Mouse (Mus musculus) intestine, embryonic 14.5 days (tissue): ENCODE measurements around the gene Shld2. TPM values are rescaled to one million over a fixed set of nuclear protein-coding genes. Genes with fewer than 3 reads are reported as not detected.
"Not testable (repeated sequence)": the region's sequence is repeated elsewhere in the genome, so short reads cannot be mapped to it uniquely, and the experiment has no call there.

Experiments used
- ATAC-seq: fragments of 200-750 bp; cut with Nextera tagmentation; replicated peaks from 2 replicates; pipeline ENCODE4 v1.8.0; 2017; ENCODE audit warnings: low read depth, moderate number of reproducible peaks, moderate TSS enrichment, moderate library complexity; ENCODE audit not compliant: low FRiP score, low TSS enrichment
- DNase-seq: peaks from one replicate; pipeline ENCODE4 v3.0.0-alpha.2; 2018; ENCODE audit warnings: low spot score
- H3K27ac ChIP-seq: fragments of 300-500 bp; sonication (generic); 2 replicates; pipeline ENCODE4 v1.5.1; 2014; ENCODE audit warnings: low read depth, mild to moderate bottlenecking, control low read depth
- H3K27me3 ChIP-seq: fragments of 300-500 bp; sonication (generic); replicated peaks from 2 replicates; pipeline ENCODE4 v1.6.1; 2014; ENCODE audit warnings: low read length, control low read depth; ENCODE audit not compliant: control insufficient read depth, insufficient read depth
- H3K36me3 ChIP-seq: fragments of 300-500 bp; sonication (generic); 2 replicates; pipeline ENCODE4 v1.6.1; 2014; ENCODE audit warnings: low read length, control low read depth; ENCODE audit not compliant: control insufficient read depth, insufficient read depth
- H3K4me1 ChIP-seq: fragments of 300-500 bp; sonication (generic); replicated peaks from 2 replicates; pipeline ENCODE4 v1.6.1; 2014; ENCODE audit warnings: low read length, control low read depth, mixed read lengths; ENCODE audit not compliant: control insufficient read depth, insufficient read depth
- H3K4me2 ChIP-seq: fragments of 300-500 bp; sonication (generic); 2 replicates; pipeline ENCODE4 v1.6.1; 2014; ENCODE audit warnings: low read length
- H3K4me3 ChIP-seq: fragments of 300-500 bp; sonication (generic); 2 replicates; pipeline ENCODE4 v1.5.1; 2014; ENCODE audit warnings: low read depth, low read length, control low read depth, mixed read lengths
- H3K9ac ChIP-seq: fragments of 300-500 bp; sonication (generic); 2 replicates; pipeline ENCODE4 v1.6.1; 2014; ENCODE audit warnings: mild to moderate bottlenecking, low read length
- H3K9me3 ChIP-seq: fragments of 300-500 bp; sonication (generic); 2 replicates; pipeline ENCODE4 v1.6.1; 2016; ENCODE audit warnings: low read length, control low read depth; ENCODE audit not compliant: control insufficient read depth
- WGBS: fragments of 180-500 bp; shearing (Covaris S2); extraction: QIAGEN DNeasy Blood & Tissue Kit; methylation state at CpG from one replicate; pipeline ENCODE4 v1.1.7; 2014; 5-methylcytosine and 5-hydroxymethylcytosine counted together
- polyA plus RNA-seq: library from polyadenylated mRNA; unstranded; fragments of >200 nt; fragmentation: Nextera tagmentation; extraction: Ambion mirVana; gene quantifications from 2 replicates; pipeline ENCODE4 v1.2.1, GENCODE M21; 2014

Gene Shld2
- polyA plus RNA-seq, 1 experiment from 2014 or later, result 11.0 TPM

GRCm38 (mm10) chr14:34288396-34288795 lies 21.9 kb downstream of the Shld2 start:
- Histone ChIP-seq H3K36me3 (no peaks in the 10 kb centered on the region), H3K4me3 (no peak overlapping the region), H3K9ac (no peak overlapping the region), H3K27ac (no peak overlapping the region), H3K4me2 (no peak overlapping the region), H3K27me3 (no peaks in the 10 kb centered on the region), H3K4me1 (no peaks in the 10 kb centered on the region), H3K9me3 (no peaks in the 10 kb centered on the region)
- 52% methylated on average over 2 of the region's 2 CpGs for WGBS
- no peak for ATAC-seq
- DNase-seq, result no peak

DNA sequence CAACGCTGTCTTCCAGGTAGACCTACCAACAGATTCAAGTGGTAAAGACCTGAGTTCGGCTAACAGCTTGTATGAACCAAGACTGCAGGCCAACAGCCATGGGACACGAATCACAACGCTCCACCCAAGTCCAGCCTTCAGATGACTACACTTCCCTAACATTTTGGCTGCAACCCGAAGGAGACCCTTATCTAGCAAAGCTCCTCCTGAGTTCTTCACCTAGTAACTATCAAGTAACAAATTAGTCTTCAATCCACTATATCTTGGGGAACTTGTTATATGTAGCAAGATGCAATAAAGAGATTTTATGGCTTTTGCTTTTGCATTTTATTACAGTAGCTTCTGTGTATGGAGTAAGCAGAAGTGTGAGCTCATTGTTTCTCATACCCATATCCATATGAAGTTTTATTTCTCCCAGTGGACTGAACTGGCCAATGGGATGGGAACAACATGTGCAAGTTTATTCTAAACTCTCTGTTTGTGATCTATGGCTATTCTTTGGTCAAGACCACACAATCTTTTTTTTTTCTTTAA lies 28.5 kb downstream of the Shld2 start:
- no peaks in the 10 kb centered on the region for H3K36me3 ChIP-seq
- H3K27ac ChIP-seq, result no peak overlapping the region
- no peaks in the 10 kb centered on the region for H3K4me1 ChIP-seq
- H3K9ac ChIP-seq, result no peak overlapping the region
- DNase-seq (no peak), ATAC-seq (no peak)
- 83% methylated on average over 5 of the region's 5 CpGs for WGBS
- H3K27me3 ChIP-seq, result no peaks in the 10 kb centered on the region
- no peaks in the 10 kb centered on the region for H3K9me3 ChIP-seq
- no peak overlapping the region for H3K4me2 ChIP-seq
- H3K4me3 ChIP-seq, result no peak overlapping the region

GRCm38 (mm10) chr14:34280798-34281197 lies 29.5 kb downstream of the Shld2 start:
- no peaks in the 10 kb centered on the region for H3K4me1 ChIP-seq
- H3K27me3 ChIP-seq, result no peaks in the 10 kb centered on the region
- H3K4me3 ChIP-seq, result no peak overlapping the region
- DNase-seq (no peak), ATAC-seq (no peak)
- H3K9me3 ChIP-seq, result no peaks in the 10 kb centered on the region
- H3K36me3 ChIP-seq, result no peaks in the 10 kb centered on the region
- 85% methylated on average over 2 of the region's 2 CpGs for WGBS
- H3K27ac ChIP-seq, result no peak overlapping the region
- no peak overlapping the region for H3K9ac ChIP-seq
- no peak overlapping the region for H3K4me2 ChIP-seq

GRCm38 (mm10) chr14:34279726-34280125 lies 30.6 kb downstream of the Shld2 start:
- H3K27me3 ChIP-seq, result no peaks in the 10 kb centered on the region
- no peak overlapping the region for H3K27ac ChIP-seq
- H3K4me2 ChIP-seq, result no peak overlapping the region
- no peak overlapping the region for H3K9ac ChIP-seq
- 87% methylated on average over 4 of the region's 4 CpGs for WGBS
- no peaks in the 10 kb centered on the region for H3K36me3 ChIP-seq
- no peaks in the 10 kb centered on the region for H3K4me1 ChIP-seq
- no peaks in the 10 kb centered on the region for H3K9me3 ChIP-seq
- no peak overlapping the region for H3K4me3 ChIP-seq
- DNase-seq (no peak), ATAC-seq (no peak)

- no peak overlapping the region for H3K9ac ChIP-seq
- no peak for DNase-seq
- no peaks in the 10 kb centered on the region for H3K36me3 ChIP-seq
- H3K4me1 ChIP-seq, result no peaks in the 10 kb centered on the region
- no peak overlapping the region for H3K27ac ChIP-seq
- WGBS, result 69% methylated on average over 4 of the region's 4 CpGs
- no peak for ATAC-seq
- H3K4me3 ChIP-seq, result no peak overlapping the region
- no peak overlapping the region for H3K4me2 ChIP-seq
- no peaks in the 10 kb centered on the region for H3K27me3 ChIP-seq
- H3K9me3 ChIP-seq, result no peaks in the 10 kb centered on the region
These were observed 35.1 kb downstream of the Shld2 start for GRCm38 (mm10) chr14:34275225-34275624.

DNA sequence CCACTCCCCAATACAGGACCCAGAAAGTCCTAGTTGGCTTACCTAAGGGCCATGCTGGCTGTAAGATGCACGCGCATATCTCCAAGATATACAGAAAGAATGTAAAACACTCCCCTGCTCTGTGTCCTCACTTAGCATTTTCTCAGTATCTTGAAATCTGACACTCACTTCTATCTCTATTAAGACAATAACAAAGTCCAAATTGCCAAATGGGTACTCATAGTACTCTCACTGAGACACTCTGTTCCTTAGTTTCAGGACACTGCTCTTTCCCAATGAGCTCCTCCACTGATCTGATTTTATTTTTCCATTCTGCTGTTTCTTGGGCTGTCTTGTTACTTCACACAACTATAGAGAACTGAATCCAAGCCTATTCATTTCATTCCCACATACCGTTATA lies 36.2 kb downstream of the Shld2 start:
- H3K9ac ChIP-seq, result no peak overlapping the region
- H3K9me3 ChIP-seq, result no peaks in the 10 kb centered on the region
- no peak for ATAC-seq
- no peaks in the 10 kb centered on the region for H3K4me1 ChIP-seq
- 88% methylated on average over 3 of the region's 3 CpGs for WGBS
- no peaks in the 10 kb centered on the region for H3K36me3 ChIP-seq
- H3K4me3 ChIP-seq, result no peak overlapping the region
- H3K27ac ChIP-seq, result no peak overlapping the region
- H3K27me3 ChIP-seq, result no peaks in the 10 kb centered on the region
- no peak overlapping the region for H3K4me2 ChIP-seq
- DNase-seq, result no peak

DNA sequence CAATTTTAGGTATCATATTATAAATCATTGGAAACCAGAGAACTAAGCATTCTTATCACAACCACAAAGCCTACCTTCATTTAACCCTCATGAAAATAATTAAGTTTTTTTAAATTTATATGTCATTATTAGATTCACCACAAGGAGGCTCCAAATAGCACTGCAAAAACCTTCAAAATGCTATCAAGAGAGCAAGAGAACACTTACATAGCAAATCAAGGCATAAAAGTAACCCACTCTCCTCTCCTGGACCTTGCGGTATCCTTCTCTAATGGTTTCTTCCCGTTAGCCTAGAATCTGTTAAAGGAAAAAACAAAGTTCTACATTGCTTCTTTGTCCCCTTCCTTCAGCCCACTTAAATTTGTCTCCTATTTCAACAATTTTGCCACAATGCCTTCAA lies 37.0 kb downstream of the Shld2 start:
- Histone ChIP-seq H3K27ac (no peak overlapping the region), H3K27me3 (no peaks in the 10 kb centered on the region), H3K4me1 (no peaks in the 10 kb centered on the region), H3K9me3 (no peaks in the 10 kb centered on the region), H3K36me3 (no peaks in the 10 kb centered on the region), H3K4me2 (no peak overlapping the region), H3K4me3 (no peak overlapping the region), H3K9ac (no peak overlapping the region)
- ATAC-seq (no peak), DNase-seq (no peak)
- 58% methylated on average over 2 of the region's 2 CpGs for WGBS

DNA sequence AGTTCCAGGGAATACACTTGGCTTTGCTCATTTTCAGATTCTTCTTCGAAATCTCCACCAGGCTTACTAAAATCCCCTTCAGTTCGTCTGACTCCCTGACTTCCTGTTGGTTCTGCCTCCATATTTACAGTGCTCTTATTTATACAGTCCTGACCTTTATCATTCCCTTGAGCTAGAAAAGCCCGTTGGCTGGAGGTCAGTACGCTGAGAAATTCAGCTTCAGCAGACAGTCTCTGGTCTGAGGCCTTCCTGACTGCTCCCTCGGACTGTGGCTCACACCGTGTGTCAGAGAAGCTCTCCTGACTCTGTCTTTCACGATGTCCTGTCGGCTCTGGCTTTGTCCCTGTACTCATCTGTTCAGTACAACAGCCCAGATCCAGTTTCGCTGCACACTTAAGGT lies 42.2 kb downstream of the Shld2 start:
- no peak for DNase-seq
- Histone ChIP-seq H3K9me3 (no peaks in the 10 kb centered on the region), H3K4me1 (no peaks in the 10 kb centered on the region), H3K4me2 (no peak overlapping the region), H3K27ac (no peak overlapping the region), H3K27me3 (no peaks in the 10 kb centered on the region), H3K36me3 (no peaks in the 10 kb centered on the region), H3K9ac (no peak overlapping the region), H3K4me3 (no peak overlapping the region)
- ATAC-seq, result no peak
- WGBS, result 43% methylated on average over 9 of the region's 9 CpGs

GRCm38 (mm10) chr14:34258525-34258924 lies 51.8 kb downstream of the Shld2 start:
- H3K27me3 ChIP-seq, H3K9me3 ChIP-seq, ATAC-seq, DNase-seq, H3K4me1 ChIP-seq, H3K36me3 ChIP-seq, H3K27ac ChIP-seq, H3K9ac ChIP-seq, H3K4me2 ChIP-seq, H3K4me3 ChIP-seq: not testable (repeated sequence)
- WGBS, result 73% methylated on average over 3 of the region's 3 CpGs
